Mouse (Mus musculus) gastrocnemius, postnatal 10 days (tissue): ENCODE measurements around the gene Pex5l. TPM values are rescaled to one million over a fixed set of nuclear protein-coding genes. Genes with fewer than 3 reads are reported as not detected.

Source experiments
- DNase-seq: peaks from one replicate; pipeline ENCODE4 v3.0.0; 2021; ENCODE audit warnings: mixed read lengths
- long read RNA-seq, 2 experiments: library from polyadenylated mRNA; stranded (forward); transcript quantifications; one replicate each; pipeline ENCODE4 v2.0.0; 2021
- total RNA-seq, 2 experiments: library from RNA; stranded (reverse); gene quantifications; 2 replicates each; pipeline ENCODE4 v1.2.3; 2021

The Pex5l gene
- 1 to 10 TPM; 1.0 to 1.3 TPM for total RNA-seq
- long read RNA-seq, experiment 1, partial matches to known transcripts: 0 of 1 reads
- long read RNA-seq, experiment 1, other reads (novel, unspliced or antisense): 1 of 1 reads
- long read RNA-seq, experiment 2: 0 reads

DNA sequence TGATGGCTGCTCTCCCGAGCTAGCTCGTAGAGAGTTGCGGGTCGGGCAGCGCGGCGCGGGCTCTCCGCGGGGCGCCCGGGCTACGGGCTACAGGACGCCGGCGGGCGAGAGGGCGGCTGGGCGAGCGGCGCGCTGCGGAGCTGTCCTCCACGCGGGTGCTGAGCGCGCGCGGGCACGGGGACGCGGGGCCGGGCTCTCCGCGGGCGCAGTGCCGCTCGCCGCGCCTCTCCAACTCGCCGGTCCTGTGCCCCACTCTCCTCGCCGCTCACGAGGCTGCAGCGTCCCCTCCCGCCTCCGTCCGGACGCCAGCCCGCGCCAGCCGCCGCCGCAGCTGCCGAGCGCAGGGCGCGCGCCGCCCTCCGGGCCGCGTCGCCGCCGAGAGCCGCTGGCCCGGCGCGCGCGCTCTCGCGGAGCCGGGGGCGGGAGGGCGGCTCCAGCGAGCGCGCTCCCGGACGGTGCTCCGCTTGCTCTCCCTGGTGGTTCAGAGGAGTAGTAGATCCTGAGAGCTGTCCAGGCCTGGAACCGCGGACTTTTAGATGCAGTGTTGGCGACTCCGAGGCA lies at the start of gene Pex5l:
Pex5l (minus strand) TSS at position 347 of the 561 bp plus-strand sequence.
- peak; percentile 53 for DNase-seq

DNA sequence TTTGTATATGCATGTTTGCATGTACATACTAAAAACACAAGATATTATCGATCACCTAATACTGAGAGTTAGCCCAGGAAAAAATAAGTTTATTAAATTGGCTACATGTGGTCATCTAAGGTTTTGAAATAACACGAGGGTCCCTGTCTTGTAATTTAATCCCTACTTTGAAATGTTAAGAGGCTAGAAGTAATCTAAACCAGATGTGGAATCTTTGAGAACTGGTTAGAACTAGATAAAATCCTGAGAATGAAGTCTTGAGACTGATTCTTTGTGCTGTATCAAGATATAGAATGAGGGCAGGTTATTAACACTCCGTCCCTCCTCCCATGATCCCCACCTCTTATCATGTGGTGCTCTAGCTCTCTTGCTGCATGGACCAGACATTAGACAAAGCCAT lies 22.1 kb upstream of the Pex5l start:
- no peak for DNase-seq

DNA sequence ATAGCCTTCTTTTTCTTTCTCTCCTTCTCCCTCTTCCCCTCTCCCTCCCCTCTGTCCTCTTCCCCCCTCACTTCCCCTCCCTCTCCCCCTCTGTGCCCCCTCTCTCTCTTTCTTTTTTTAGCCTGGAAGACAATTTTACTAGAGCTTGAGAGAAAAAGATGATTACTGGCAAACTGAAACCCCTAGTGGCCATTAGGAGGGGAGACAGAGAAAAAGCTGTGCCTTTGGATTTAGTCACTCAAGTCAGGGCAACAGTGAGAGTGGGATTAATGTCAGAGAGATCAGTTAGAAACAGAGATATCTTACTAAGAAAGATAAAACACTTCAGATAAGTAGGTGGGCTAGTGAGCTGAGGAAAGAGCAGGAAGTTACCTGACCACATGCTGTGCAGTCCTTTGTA lies 20.8 kb upstream of the Pex5l start:
- DNase-seq: no peak

DNA sequence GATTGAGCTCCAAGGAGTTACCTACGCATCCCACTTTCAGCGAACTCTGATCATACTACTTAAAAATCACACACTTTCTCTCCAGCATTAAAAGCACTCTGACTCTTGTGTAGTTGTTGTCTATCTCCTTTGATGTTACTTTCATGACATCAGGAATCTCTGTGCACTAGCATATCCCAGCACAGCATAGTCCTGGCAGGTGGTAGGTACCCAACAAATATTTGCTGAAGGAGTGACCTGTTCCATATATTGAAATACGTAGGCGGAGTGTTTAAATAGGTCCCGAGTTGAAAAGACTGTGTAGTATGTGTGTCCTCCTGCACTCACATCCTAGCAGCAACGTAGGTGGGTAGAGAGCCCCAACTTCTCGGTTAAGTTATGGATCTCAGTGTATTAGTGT lies 545 bp upstream of the Pex5l start:
- DNase-seq: no peak

DNA sequence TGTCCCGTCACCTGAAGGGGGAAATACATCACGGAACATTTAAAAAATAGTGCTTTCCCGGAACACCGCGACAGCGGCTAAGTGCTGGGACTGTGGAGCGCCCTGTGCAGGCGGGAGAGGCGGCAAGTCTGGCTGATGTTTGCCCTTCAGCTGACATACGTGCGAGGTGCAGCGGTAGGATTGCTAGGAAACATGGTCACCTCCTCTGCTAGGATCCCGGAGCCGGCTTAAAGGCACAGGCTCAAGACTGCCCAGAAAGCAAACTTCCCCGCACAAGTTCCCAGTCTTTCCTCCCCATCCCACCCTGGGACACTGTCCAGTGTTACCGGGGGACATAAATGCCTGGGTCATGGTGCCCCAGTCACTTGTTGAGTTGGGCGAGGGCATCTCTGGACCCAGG lies 649 bp downstream of the Pex5l start:
- DNase-seq: no peak

DNA sequence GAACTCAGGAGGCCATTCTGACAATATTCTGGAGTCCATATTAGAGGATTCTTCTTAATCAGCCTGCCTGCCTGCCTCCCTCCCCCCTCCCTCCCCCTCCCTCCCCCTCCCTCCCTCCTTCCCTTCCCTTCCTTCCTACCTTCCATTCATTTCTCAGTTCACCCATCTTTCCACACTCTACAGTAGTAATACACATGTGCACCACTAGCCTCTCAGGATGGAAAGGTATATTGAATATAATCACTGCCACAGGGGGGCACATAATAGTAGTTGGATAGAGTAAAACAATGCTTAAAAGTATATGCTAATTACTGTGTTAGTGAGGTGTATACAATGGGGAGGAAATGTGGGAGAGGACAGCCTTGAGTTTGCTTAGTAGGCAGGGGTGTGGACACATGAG lies 13.1 kb downstream of the Pex5l start:
- DNase-seq: no peak

DNA sequence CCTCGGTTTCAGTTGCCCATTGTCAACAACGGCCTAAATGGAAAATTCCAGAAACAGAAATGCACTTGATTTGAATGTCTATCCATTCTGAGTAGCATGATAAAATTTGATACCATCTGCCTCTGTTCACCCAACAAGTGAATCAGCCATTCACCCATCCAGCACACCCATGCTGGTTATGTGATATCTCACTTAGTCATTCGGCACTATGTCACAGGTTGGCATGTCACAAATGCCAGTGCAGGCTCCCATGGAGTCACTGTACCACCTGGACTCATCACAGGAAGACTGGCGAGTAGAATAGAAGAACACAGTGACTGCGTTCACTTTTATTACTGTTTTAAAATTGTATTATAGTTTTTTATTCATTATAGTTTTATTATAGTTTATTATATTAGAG lies 18.3 kb downstream of the Pex5l start:
- no peak for DNase-seq

DNA sequence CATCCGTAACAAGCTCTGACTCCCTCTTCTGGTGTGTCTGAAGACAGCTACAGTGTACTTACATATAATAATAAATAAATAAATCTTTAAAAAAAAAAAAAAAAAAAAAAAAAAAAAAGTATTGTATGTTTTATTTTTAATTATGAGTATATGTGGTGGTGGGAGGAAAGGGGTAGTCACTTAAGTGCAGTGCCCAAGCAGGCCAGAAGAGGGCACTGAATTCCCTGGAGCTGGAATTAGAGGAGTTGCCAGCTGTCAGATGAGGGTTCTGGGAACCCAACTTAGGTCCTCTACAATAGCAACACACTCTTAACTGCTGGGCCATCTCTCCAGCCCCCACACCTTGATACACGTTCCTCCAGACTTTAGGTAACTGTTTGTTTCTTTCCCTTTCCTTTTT lies 37.3 kb downstream of the Pex5l start:
- no peak for DNase-seq

DNA sequence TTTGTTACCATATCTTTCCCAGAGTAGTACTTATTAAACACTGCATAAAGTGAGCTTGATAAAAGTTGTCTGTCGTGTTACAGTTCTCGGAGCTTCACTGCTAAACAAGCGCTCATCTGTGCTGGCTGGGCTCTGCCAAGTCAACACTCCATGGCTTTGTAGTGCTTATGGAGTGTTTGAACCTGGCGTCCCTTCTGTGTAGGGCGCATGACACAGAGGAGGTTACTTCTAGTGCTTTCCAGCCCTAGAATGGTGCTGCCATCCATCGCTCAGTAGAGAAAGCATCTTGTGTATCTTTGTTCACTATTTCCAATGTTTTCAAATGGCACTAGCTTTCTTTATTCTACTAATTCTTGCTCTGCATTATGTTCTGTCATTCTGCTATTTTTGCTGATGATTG lies 39.5 kb downstream of the Pex5l start:
- DNase-seq: no peak

DNA sequence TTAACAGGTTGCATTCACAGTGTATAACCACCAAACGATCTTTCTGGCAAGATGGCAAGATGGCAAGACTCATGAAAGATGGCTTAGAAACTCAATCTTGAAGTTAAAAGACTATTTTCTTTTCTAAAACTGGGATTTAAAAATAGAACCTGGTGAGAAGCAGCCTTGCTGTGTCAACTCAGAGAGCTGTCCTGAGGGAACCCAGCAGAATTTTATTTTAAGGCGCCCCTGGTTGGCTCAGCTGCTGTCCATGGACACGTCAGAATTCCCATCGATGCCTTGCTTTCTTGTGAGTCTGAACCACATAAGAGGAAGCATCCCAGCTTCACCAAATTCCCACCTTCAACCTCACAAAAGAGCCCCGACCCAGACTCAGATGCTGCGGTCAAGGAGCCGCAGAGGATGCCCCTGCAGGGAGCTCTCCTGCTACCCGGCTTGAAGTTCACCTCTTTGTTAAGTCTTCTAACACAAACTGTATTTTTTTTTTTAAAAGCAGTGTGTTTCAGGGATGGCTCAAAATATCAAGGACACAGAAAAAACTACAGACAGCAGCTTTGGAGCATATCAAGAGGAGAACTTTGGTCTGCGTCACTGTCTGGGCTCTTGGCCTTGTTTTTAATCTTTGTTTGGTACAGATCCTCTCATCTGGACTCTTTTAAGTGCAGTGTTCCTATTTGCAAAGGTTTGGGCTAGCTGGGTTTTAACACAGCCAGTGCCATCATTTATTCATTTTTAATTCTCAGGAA lies 44.3 kb downstream of the Pex5l start:
- no peak for DNase-seq

DNA sequence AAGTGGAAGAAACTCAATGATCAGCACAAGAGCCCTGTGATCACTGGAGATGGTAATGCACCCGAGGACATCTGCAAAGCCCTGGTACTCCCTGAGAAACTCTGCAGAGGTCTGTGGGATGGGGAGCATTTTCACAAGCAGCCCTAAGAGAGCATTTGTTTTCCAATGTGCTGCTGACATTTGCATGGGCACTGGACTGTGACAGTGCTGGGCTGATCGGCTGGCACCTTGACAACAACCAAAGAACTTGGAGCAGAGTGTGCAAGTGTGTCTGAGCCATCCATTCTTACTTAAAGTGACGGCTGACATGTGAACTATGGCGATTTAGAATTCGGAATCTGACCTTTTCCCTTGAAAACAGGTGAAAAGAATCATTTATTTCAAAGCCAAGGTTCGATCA lies 49.4 kb downstream of the Pex5l start:
- no peak for DNase-seq

DNA sequence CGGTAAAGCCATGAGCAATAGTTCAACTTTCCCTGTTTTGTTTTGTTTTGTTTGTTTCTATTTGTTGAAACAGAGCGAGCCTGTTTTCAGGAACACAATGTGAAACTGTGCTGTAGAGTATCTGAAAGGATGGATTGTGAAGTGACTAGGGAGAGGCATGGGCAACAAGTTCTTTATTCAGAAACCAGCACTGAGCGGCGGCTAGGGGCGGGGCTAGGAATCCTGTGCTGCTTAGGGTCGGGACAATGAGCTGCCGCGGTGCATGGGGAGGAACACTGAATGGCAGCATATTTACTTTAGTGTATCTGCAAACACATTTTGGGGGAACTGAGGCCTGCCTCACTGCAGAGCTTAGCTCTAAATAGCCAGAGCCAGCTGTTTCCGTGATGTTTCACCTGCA lies 53.0 kb downstream of the Pex5l start:
- no peak for DNase-seq

DNA sequence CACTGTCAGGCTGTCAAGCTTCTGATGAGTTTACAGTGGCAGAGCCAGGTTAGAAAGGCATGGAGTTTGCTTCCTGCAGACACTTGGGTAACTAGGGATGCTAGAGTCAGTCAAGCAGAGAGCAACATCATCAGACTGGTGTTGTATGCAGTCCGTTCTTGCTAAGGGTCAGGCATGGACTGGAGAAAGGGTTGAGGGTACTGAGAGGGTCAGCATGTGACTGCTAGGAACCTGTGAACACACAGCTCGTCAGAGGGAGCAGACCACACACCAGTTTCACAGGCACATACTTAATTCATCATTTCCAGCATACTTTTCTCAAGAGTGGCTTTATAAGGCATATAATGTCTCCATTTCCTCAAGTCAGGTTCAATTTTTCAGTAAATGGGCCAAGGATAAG lies 53.6 kb downstream of the Pex5l start:
- no peak for DNase-seq

DNA sequence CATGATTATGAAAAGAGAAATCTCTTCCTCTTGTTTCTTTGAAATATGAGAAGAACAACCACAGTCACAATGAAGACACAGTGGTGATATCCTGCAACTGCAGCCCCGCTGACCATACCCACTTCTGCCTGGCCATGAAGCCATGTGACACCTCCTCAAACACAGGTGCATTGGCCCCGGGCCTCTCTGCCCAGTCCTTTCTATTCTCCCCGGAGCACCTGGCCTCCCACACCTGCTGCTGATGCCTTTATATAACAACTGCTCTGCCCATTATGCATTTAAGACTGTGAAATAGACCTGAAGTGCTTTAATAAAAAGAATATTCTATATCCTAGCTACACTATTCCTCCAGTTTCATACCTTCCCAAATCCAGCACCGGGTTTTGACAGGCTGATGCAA lies 54.8 kb downstream of the Pex5l start:
- DNase-seq: no peak

DNA sequence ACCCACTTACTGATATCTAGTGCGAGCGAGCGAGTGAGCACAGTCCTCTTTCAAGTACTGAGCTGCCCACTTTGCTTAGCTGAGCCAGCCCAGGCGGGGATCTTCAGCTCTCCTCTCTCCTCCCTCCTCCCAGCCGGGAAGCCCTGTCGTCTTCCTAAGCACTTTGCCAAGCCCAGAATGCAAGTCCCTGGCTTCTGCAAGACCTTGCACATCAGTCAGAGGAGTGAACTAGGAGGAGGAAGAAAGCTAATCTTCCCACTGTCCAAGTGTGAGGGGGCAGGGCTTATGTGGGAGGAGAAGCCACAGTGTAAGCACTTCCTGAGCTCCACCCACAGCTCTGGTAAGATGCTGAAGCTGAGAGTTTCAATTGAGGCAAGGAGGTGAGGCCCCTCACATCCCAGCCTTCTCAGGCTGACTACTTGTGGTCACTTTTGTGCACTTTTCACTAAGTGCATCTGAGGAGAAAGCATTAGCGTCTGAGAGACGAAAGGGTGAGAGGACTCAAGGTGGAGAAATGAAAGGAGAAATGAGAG lies 60.2 kb downstream of the Pex5l start:
- DNase-seq: no peak

DNA sequence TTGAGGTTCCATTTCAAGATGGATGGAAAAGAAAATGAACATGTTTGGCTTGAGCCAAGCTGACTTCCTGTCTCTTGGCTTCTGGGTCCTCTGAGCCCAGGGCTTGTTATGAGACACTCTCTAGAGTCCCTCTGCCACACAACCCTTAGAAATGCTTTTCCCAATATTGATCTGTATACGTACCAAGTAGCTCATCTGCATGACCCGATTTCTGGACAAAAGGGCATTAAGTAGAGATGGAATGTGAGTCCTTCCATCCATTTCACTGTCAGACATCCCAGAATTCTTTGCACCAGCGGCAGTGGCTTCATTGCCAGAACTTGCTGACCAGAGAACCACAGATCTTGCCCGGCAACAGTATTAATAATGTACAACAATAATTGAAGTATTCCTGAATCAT lies 61.3 kb downstream of the Pex5l start:
- DNase-seq: no peak

DNA sequence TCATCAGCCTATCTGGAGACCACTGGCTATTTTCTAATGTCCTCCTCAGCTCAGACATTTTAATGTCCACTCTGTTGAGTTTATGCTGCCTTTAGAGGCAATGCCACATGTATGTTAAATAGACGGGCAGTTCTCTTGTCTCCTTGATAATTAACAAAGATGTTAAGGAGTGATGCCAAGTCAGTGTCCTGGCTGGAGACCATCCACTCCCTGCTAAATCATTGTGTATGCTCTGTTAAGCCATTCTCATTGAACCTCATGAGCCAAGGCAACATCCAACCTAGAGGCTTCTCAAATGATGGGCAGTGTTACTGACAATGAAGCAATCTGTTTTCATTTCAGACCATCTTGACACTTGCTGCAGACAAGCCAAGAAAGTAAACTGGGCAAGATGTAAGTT lies 63.4 kb downstream of the Pex5l start:
- no peak for DNase-seq

DNA sequence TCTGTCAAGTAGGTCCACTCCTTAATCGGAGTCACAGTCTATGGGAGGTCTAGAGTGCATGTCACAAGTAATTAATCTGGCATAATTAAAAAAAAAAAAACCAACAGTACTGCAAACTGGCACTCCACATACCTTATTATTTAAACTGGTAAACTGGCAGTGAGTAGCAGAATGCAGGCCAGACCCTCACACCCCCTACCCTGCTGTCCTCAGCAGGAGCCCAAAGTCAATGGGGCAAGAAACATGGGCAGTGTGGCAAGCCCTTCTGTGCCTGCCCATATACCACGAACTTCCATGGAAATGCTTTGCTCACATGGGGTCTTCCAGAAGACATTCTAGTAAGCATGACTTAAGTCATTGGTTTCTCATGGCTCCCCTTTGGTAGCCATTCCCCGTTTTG lies 63.9 kb downstream of the Pex5l start:
- DNase-seq: no peak

DNA sequence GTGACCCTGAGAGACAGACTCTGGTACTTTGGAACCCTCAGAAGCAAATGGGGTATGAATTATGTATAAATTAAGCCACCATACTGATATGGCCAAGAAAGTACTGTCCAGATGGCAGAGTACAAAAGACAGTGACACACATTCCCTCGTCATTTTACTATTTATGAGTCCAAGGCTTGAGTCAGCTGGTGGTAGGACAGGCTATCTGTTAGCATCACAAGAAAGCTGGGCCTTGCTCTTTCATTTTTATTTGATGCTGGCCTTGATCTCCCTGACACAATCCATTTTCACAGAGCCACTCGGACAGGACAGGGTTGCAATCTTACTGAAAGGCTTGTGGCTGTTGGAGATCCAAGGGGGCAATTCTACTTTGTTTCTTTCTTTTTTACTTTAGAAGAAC lies 67.4 kb downstream of the Pex5l start:
- DNase-seq: no peak

DNA sequence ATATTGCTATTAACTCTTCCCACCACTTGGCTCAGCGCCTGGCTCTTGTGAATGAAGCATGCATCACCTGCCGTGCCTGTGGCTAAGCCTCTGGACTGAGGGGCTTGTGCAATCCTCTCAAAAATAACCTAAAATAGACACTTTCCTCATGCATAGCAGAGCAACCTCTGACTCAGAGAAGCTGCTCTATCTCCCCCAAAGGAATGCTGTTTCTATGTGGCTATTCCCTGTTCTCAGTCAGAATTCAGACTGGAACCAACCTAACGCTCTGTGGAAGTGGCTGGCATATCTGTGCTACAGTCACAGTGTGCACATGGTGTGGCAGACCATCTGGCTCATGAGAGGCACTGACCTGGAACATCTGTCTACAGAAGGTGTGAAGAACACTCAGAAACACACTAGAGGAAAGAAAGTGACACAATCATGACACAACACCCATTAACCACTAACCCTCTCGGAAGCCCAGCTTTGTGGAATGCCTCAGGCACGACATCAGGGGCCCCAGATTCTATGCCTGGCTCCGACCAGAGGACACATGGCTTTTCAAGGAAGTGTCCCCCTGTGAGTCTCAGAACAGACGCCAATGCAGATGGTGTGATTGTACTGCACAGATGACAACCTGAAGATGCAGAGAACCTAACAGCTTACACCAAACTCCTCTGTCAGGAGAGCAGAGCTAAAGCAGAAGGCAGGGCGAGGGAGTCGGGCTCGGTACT lies 68.6 kb downstream of the Pex5l start:
- no peak for DNase-seq

DNA sequence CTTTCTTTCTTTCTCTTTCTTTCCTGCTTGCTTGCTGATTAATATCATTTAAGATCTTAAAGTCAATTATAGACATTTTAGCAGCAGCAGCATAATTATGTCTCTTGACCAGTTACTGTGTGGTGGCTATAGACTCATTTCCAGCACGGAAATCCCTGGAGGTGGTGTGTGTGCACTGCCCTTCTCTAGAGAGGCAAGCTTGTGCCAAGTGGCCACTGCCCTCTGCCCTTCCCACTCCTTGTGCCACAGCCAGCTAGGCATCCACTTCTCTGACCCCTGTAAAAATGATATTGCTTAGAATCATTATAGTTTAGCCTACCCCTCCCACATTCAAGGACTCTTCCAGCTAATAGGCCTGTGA lies 69.2 kb downstream of the Pex5l start:
- DNase-seq: no peak

DNA sequence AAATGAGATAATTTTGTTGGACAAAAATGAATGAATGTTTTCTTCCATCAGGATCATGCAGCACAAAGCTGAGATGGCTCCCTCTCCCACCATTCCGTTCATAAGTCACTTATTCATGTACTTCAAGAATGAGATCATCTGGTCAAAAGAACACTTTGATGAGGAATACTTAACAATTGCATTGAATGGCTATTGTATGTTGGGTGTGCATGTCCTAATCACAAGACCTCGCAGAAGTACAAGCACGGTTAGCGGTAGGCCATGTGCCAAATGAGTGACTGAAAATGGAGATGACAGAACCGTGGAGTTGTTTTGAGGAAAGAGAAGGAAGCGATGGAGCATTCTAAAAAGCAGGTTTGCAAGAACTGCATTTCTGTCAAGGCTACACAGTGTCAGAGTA lies 72.3 kb downstream of the Pex5l start:
- no peak for DNase-seq

DNA sequence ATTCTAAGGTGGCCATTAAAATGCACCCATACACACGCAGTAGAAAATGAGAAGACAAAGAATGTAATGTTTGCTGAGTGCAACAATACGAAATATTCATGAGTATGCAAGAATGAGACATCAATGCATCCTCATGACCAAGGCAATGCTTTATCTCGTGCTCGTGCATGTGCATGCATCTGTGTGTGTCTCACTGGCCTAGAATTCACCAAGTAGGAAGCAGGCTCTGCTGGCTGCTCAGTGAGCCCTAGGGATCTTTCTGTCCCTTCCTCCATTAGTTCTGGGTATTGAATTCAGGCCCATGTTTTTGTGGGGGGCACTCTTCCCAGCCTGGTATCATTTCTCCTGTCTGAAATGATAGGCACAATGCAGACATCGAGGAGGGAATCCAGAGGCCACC lies 74.9 kb downstream of the Pex5l start:
- DNase-seq: no peak

DNA sequence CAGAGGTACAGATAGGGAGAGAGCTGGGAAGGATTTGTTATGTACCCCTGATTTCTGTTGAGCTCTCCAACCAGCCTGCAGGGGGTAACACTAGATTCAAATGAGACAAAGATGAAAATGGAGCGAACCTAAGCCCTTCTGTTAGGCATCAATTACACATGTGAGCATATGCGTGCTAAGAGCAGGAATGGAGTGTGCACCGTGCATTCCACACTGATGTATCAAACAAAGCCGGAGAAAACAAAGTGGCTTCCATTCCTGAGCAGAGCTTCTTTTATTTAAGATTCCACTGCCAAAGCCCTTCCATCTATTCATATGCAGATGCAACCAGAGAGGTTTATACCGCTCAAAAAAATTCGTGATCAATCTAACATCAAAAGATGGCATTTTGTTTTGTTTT lies 79.5 kb downstream of the Pex5l start:
- no peak for DNase-seq
